Mouse (Mus musculus): Measurements from ENCODE around the gene Rpap3.

- TF ChIP-seq CTCF (IDR thresholded peaks at IDR 0.05; ENCODE audit: insufficient read depth, low read depth, low read length) = no peak
- no peak for TF ChIP-seq POLR2A (IDR thresholded peaks at IDR 0.05; ENCODE audit: insufficient read depth, low read depth, low read length)
Measured at GRCm38 (mm10) chr15:97643986-97644385, 61.6 kb downstream of the Rpap3 start.

Measured in olfactory bulb, adult 2 months (tissue).